Mouse (Mus musculus) kidney, adult 18-20 months (tissue): Measurements from ENCODE around the gene Bgn.
A peak's percentile ranks its signal among the peaks of the same experiment; 100 is the strongest.

Experiments
- DNase-seq: peaks from one replicate; pipeline ENCODE4 v3.0.0; 2021

Gene Bgn

GRCm38 (mm10) chrX:73490804-73491203, 7.4 kb downstream of the Bgn start:
- no peak for DNase-seq

- DNase-seq: peak; percentile 40
These were observed 10.2 kb downstream of the Bgn start for GRCm38 (mm10) chrX:73493567-73493966.

GRCm38 (mm10) chrX:73496746-73497145, 13.3 kb downstream of the Bgn start:
- no peak for DNase-seq

GRCm38 (mm10) chrX:73505130-73505735, 21.8 kb downstream of the Bgn start:
- DNase-seq: no peak

- DNase-seq: no peak
These were observed 23.2 kb downstream of the Bgn start for GRCm38 (mm10) chrX:73506577-73506976.

- no peak for DNase-seq
These were observed 25.8 kb downstream of the Bgn start for GRCm38 (mm10) chrX:73509209-73509608.

GRCm38 (mm10) chrX:73512904-73513303, 29.5 kb downstream of the Bgn start:
- DNase-seq: no peak

- no peak for DNase-seq
These were observed 33.2 kb downstream of the Bgn start for GRCm38 (mm10) chrX:73516556-73516955.

GRCm38 (mm10) chrX:73517060-73517600, 33.7 kb downstream of the Bgn start:
- DNase-seq: no peak

GRCm38 (mm10) chrX:73520692-73521091, 37.3 kb downstream of the Bgn start:
- no peak for DNase-seq

- DNase-seq: no peak
These were observed 41.2 kb downstream of the Bgn start for GRCm38 (mm10) chrX:73524318-73525222.

- DNase-seq: no peak
These were observed 42.1 kb downstream of the Bgn start for GRCm38 (mm10) chrX:73525223-73526140.

GRCm38 (mm10) chrX:73526410-73526887, 43.0 kb downstream of the Bgn start:
- peak; percentile 9 for DNase-seq

- DNase-seq: no peak
These were observed 54.5 kb downstream of the Bgn start for GRCm38 (mm10) chrX:73537875-73538274.

GRCm38 (mm10) chrX:73543340-73543739, 59.9 kb downstream of the Bgn start:
- DNase-seq: peak; percentile 12
